Mouse (Mus musculus): Measurements from ENCODE around the gene Mical3.

The Mical3 gene

GRCm38 (mm10) chr6:121130773-121131172 lies at the start of gene Mical3:
Gene Mical3, minus strand, starts transcription at chr6:121130999.
- no peak for DNase-seq (ENCODE audit: low read depth)

- DNase-seq (ENCODE audit: low read depth) = peak; percentile 38
Observed at GRCm38 (mm10) chr6:121179846-121180245, 49.0 kb upstream of the Mical3 start.

GRCm38 (mm10) chr6:121178700-121179358 lies 48.0 kb upstream of the Mical3 start:
- DNase-seq (ENCODE audit: low read depth) = peak; percentile 87

GRCm38 (mm10) chr6:121177118-121177708 lies 46.4 kb upstream of the Mical3 start:
- no peak for DNase-seq (ENCODE audit: low read depth)

- no peak for DNase-seq (ENCODE audit: low read depth)
Observed at GRCm38 (mm10) chr6:121176731-121177098, 45.9 kb upstream of the Mical3 start.

GRCm38 (mm10) chr6:121176011-121176730 lies 45.4 kb upstream of the Mical3 start:
- no peak for DNase-seq (ENCODE audit: low read depth)

- no peak for DNase-seq (ENCODE audit: low read depth)
Observed at GRCm38 (mm10) chr6:121174761-121175160, 44.0 kb upstream of the Mical3 start.

- no peak for DNase-seq (ENCODE audit: low read depth)
Observed at GRCm38 (mm10) chr6:121173471-121173870, 42.7 kb upstream of the Mical3 start.

GRCm38 (mm10) chr6:121171102-121171501 lies 40.3 kb upstream of the Mical3 start:
- no peak for DNase-seq (ENCODE audit: low read depth)

- no peak for DNase-seq (ENCODE audit: low read depth)
Observed at GRCm38 (mm10) chr6:121167381-121167975, 36.7 kb upstream of the Mical3 start.

- no peak for DNase-seq (ENCODE audit: low read depth)
Observed at GRCm38 (mm10) chr6:121166098-121166552, 35.3 kb upstream of the Mical3 start.

- no peak for DNase-seq (ENCODE audit: low read depth)
Observed at GRCm38 (mm10) chr6:121162616-121163015, 31.8 kb upstream of the Mical3 start.

- DNase-seq (ENCODE audit: low read depth) = peak; percentile 65
Observed at GRCm38 (mm10) chr6:121160126-121160525, 29.3 kb upstream of the Mical3 start.

- peak; percentile 49 for DNase-seq (ENCODE audit: low read depth)
Observed at GRCm38 (mm10) chr6:121159616-121160015, 28.8 kb upstream of the Mical3 start.

- DNase-seq (ENCODE audit: low read depth) = peak; percentile 46
Observed at GRCm38 (mm10) chr6:121156030-121156429, 25.2 kb upstream of the Mical3 start.

- DNase-seq (ENCODE audit: low read depth) = no peak
Observed at GRCm38 (mm10) chr6:121154451-121155300, 23.9 kb upstream of the Mical3 start.

- DNase-seq (ENCODE audit: low read depth) = no peak
Observed at GRCm38 (mm10) chr6:121153177-121153576, 22.4 kb upstream of the Mical3 start.

- DNase-seq (ENCODE audit: low read depth) = peak; percentile 69
Observed at GRCm38 (mm10) chr6:121151732-121152131, 20.9 kb upstream of the Mical3 start.

GRCm38 (mm10) chr6:121150126-121150525 lies 19.3 kb upstream of the Mical3 start:
- DNase-seq (ENCODE audit: low read depth) = no peak

- no peak for DNase-seq (ENCODE audit: low read depth)
Observed at GRCm38 (mm10) chr6:121149420-121149819, 18.6 kb upstream of the Mical3 start.

- DNase-seq (ENCODE audit: low read depth) = no peak
Observed at GRCm38 (mm10) chr6:121148360-121148759, 17.6 kb upstream of the Mical3 start.

GRCm38 (mm10) chr6:121146798-121147197 lies 16.0 kb upstream of the Mical3 start:
- peak; percentile 41 for DNase-seq (ENCODE audit: low read depth)
